In the genomic region with DNA sequence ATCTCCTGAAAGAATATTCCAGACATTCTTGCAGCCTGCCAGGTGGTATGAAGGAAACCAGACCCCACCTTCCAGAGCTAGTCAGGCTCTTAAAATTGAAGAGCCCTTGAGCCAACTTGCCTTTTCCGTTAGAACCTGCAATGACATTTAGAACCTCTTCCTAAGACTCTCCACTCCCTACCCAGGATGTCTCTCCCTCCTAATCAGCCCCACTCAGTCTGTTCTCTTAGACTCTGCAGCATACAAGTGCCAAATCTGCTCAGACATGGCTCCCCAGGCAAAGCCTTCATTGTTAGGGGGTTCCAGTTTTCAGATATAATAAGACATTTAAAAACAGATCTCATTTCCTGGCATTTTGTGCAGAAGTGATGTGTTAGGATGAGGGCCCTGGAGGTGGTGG, we compare ENCODE assay signal across 20 mouse cellular contexts. TPM values are rescaled to one million over a fixed set of nuclear protein-coding genes. Genes with fewer than 3 reads are reported as not detected.
A peak's percentile ranks its signal among the peaks of the same experiment; 100 is the strongest.
DNase-seq lines count a peak whose midpoint lies in the region; ATAC-seq lines count a peak whose summit lies in the region.
"Had no signal": no experiment of that assay in that cellular context is flagged by ENCODE, and none has a peak within 500 bp of the region (broad histone marks: within the 10 kb centered on the region; RNA-seq: fewer than 3 reads in every experiment).

No protein-coding gene starts in this region.

- H3K27ac ChIP-seq in embryonic facial prominence, embryonic 14.5 days (replicated peaks; ENCODE audit: low read depth, low read length): no peak overlapping the region
- H3K27ac ChIP-seq in embryonic facial prominence, embryonic 10.5 days (replicated peaks): no peak overlapping the region
- H3K27ac ChIP-seq in heart, embryonic 10.5 days: no peak overlapping the region
- H3K27ac ChIP-seq in heart, embryonic 11.5 days (ENCODE audit: low read depth, low read length): no peak overlapping the region
- H3K27ac ChIP-seq in limb, embryonic 13.5 days: no peak overlapping the region
- H3K27ac ChIP-seq: embryonic facial prominence, embryonic 12.5 days; forebrain, embryonic 12.5 days; heart, embryonic 13.5 days; hindbrain, embryonic 15.5 days had no signal

- 56% methylated on average over 1 of the region's 1 CpGs for WGBS in embryonic facial prominence, embryonic 14.5 days
- WGBS in embryonic facial prominence, embryonic 10.5 days: 84% methylated on average over 1 of the region's 1 CpGs
- WGBS in heart, embryonic 10.5 days: 21% methylated on average over 1 of the region's 1 CpGs
- 38% methylated on average over 1 of the region's 1 CpGs for WGBS in heart, embryonic 11.5 days (ENCODE audit: insufficient replicate concordance)
- WGBS in limb, embryonic 13.5 days: 33% methylated on average over 1 of the region's 1 CpGs

- H3K27me3 ChIP-seq in embryonic facial prominence, embryonic 14.5 days (replicated peaks; ENCODE audit: control insufficient read depth, insufficient read depth, low read length): no peaks in the 10 kb centered on the region
- no peaks in the 10 kb centered on the region for H3K27me3 ChIP-seq in embryonic facial prominence, embryonic 10.5 days (replicated peaks; ENCODE audit: low read depth, poor library complexity, severe bottlenecking)
- H3K27me3 ChIP-seq in heart, embryonic 10.5 days (ENCODE audit: insufficient read depth, poor library complexity, severe bottlenecking): no peaks in the 10 kb centered on the region
- no peaks in the 10 kb centered on the region for H3K27me3 ChIP-seq in heart, embryonic 11.5 days (ENCODE audit: control insufficient read depth, insufficient read depth, low read length)
- no peaks in the 10 kb centered on the region for H3K27me3 ChIP-seq in limb, embryonic 13.5 days
- H3K27me3 ChIP-seq: embryonic facial prominence, embryonic 12.5 days; forebrain, embryonic 12.5 days; heart, embryonic 13.5 days; hindbrain, embryonic 15.5 days had no signal

- H3K4me3 ChIP-seq in embryonic facial prominence, embryonic 14.5 days (ENCODE audit: low read depth, low read length): no peak overlapping the region
- H3K4me3 ChIP-seq in embryonic facial prominence, embryonic 10.5 days: no peak overlapping the region
- no peak overlapping the region for H3K4me3 ChIP-seq in heart, embryonic 10.5 days
- H3K4me3 ChIP-seq in heart, embryonic 11.5 days (ENCODE audit: low read depth, low read length): no peak overlapping the region
- no peak overlapping the region for H3K4me3 ChIP-seq in limb, embryonic 13.5 days
- H3K4me3 ChIP-seq: embryonic facial prominence, embryonic 12.5 days; forebrain, embryonic 12.5 days; heart, embryonic 13.5 days; hindbrain, embryonic 15.5 days had no signal

- no peak overlapping the region for H3K4me2 ChIP-seq in embryonic facial prominence, embryonic 14.5 days (ENCODE audit: low read depth, low read length)
- H3K4me2 ChIP-seq in heart, embryonic 11.5 days: no peak overlapping the region
- H3K4me2 ChIP-seq in limb, embryonic 13.5 days (replicated peaks): no peak overlapping the region
- H3K4me2 ChIP-seq: embryonic facial prominence, embryonic 12.5 days; forebrain, embryonic 12.5 days; heart, embryonic 13.5 days; hindbrain, embryonic 15.5 days had no signal

- H3K9me3 ChIP-seq in embryonic facial prominence, embryonic 14.5 days (ENCODE audit: control insufficient read depth, low read length): no peaks in the 10 kb centered on the region
- H3K9me3 ChIP-seq in embryonic facial prominence, embryonic 10.5 days: 0 out of 2 replicates have a peak, but pooled peaks cover 4% of the 10 kb centered on the region
- no peaks in the 10 kb centered on the region for H3K9me3 ChIP-seq in heart, embryonic 10.5 days
- peaks cover 2% of the 10 kb centered on the region; the same call in 1 of the 2 replicates for H3K9me3 ChIP-seq in heart, embryonic 11.5 days (replicated peaks; ENCODE audit: control insufficient read depth, low read length)
- peaks cover 6% of the 10 kb centered on the region; the same call in 1 of the 2 replicates for H3K9me3 ChIP-seq in limb, embryonic 13.5 days
- H3K9me3 ChIP-seq: forebrain, embryonic 12.5 days; hindbrain, embryonic 15.5 days had no signal

- no peaks in the 10 kb centered on the region for H3K36me3 ChIP-seq in embryonic facial prominence, embryonic 14.5 days (ENCODE audit: control insufficient read depth, insufficient read depth, low read length)
- H3K36me3 ChIP-seq in embryonic facial prominence, embryonic 10.5 days (replicated peaks): no peaks in the 10 kb centered on the region
- H3K36me3 ChIP-seq in heart, embryonic 10.5 days: no peaks in the 10 kb centered on the region
- H3K36me3 ChIP-seq in heart, embryonic 11.5 days (ENCODE audit: control insufficient read depth, insufficient read depth, low read length): no peaks in the 10 kb centered on the region
- H3K36me3 ChIP-seq in limb, embryonic 13.5 days: no peaks in the 10 kb centered on the region
- H3K36me3 ChIP-seq: embryonic facial prominence, embryonic 12.5 days; forebrain, embryonic 12.5 days; heart, embryonic 13.5 days; hindbrain, embryonic 15.5 days had no signal

- ATAC-seq in embryonic facial prominence, embryonic 14.5 days (ENCODE audit: low read depth): no peak
- no peak for ATAC-seq in heart, embryonic 11.5 days (replicated peaks; ENCODE audit: insufficient number of reproducible peaks, low FRiP score, low TSS enrichment)
- ATAC-seq in limb, embryonic 13.5 days (ENCODE audit: low FRiP score, low read depth): peak; percentile 19; the same call in 1 of the 2 replicates
- ATAC-seq: intestine, embryonic 16.5 days had no signal

- H3K4me1 ChIP-seq in embryonic facial prominence, embryonic 14.5 days (ENCODE audit: control insufficient read depth, insufficient read depth, low read length): no peaks in the 10 kb centered on the region
- H3K4me1 ChIP-seq in embryonic facial prominence, embryonic 10.5 days: no peaks in the 10 kb centered on the region
- H3K4me1 ChIP-seq in heart, embryonic 10.5 days: no peaks in the 10 kb centered on the region
- no peaks in the 10 kb centered on the region for H3K4me1 ChIP-seq in heart, embryonic 11.5 days (ENCODE audit: control insufficient read depth, insufficient read depth, low read length)
- H3K4me1 ChIP-seq in limb, embryonic 13.5 days: peaks cover 2% of the 10 kb centered on the region; the same call in 1 of the 2 replicates
- H3K4me1 ChIP-seq: embryonic facial prominence, embryonic 12.5 days; forebrain, embryonic 12.5 days; heart, embryonic 13.5 days; hindbrain, embryonic 15.5 days had no signal

- DNase-seq in embryonic facial prominence, embryonic 14.5 days (ENCODE audit: low spot score): peak; percentile 11
- no peak for DNase-seq in embryonic facial prominence, embryonic 10.5 days (ENCODE audit: low spot score)
- DNase-seq in heart, embryonic 10.5 days (ENCODE audit: low spot score): peak; percentile 27
- DNase-seq in spleen, postnatal 10 days (ENCODE audit: low spot score in 2 of 2): no peak
- no peak for DNase-seq in adipocyte (ENCODE audit: low spot score)
- DNase-seq: adrenal gland, postnatal 14 days; cerebellum, adult 8-10 months; cerebellum, postnatal 14 days; embryo, embryonic 11 days; gastrocnemius, postnatal 25 days; heart, adult 18-20 months; heart, postnatal 36 days had no signal

- H3K9ac ChIP-seq in embryonic facial prominence, embryonic 14.5 days (ENCODE audit: low read depth, low read length): no peak overlapping the region
- H3K9ac ChIP-seq in heart, embryonic 11.5 days (ENCODE audit: low read depth, low read length): no peak overlapping the region
- H3K9ac ChIP-seq in limb, embryonic 13.5 days: no peak overlapping the region
- H3K9ac ChIP-seq: embryonic facial prominence, embryonic 12.5 days; forebrain, embryonic 12.5 days; heart, embryonic 13.5 days; hindbrain, embryonic 15.5 days had no signal

RNA-seq across cellular contexts. Expression of a gene that starts 51.6 kb away (rescaled TPM):
- polyA plus RNA-seq in embryonic facial prominence, embryonic 14.5 days (2014; fragmentation: Nextera tagmentation; extraction: Ambion mirVana): 0.46 and 0.54 TPM in 2 replicates
- polyA plus RNA-seq in embryonic facial prominence, embryonic 10.5 days (2016; fragmentation: Nextera tagmentation; extraction: Ambion mirVana): 0.10 and 0.16 TPM in 2 replicates
- polyA plus RNA-seq in heart, embryonic 10.5 days (2016; fragmentation: Nextera tagmentation; extraction: Ambion mirVana): 0.02 and 0.25 TPM in 2 replicates
- polyA plus RNA-seq in heart, embryonic 11.5 days (2014; fragmentation: Nextera tagmentation; extraction: Ambion mirVana): 0.09 TPM in 1 of 2 replicates, not detected in the other
- 0.18 and 0.19 TPM in 2 replicates for polyA plus RNA-seq in limb, embryonic 13.5 days (2015; fragmentation: Nextera tagmentation; extraction: Ambion mirVana)
- polyA plus RNA-seq: C2C12 had no signal

Comparison
In these comparisons a context has a peak if more than half of its experiments do, and no peak if none do; other contexts are left out.
1. DNase-seq: peak in embryonic facial prominence, embryonic 14.5 days (single experiment) and heart, embryonic 10.5 days (single experiment); none in embryonic facial prominence, embryonic 10.5 days (single experiment), spleen, postnatal 10 days (0 of 2) and adipocyte (single experiment).